Mouse (Mus musculus) thymus, adult 18-20 months (tissue): Measurements from ENCODE around the gene Btbd35f28.
"Not testable (repeated sequence)": the region's sequence is repeated elsewhere in the genome, so short reads cannot be mapped to it uniquely, and the experiment has no call there.

ENCODE experiments used
- DNase-seq, 2 experiments: peaks; one replicate each; pipeline ENCODE4 v3.0.0; 2022; ENCODE audit warnings: mixed read lengths in 2 of 2

Gene Btbd35f28

GRCm38 (mm10) chrX:4196276-4196675, at the start of gene Btbd35f28:
TSS of gene Btbd35f28 (plus strand) at chrX:4196576.
- DNase-seq, result not testable (repeated sequence)
